Mouse (Mus musculus): ENCODE measurements around the gene Hyls1.

DNA sequence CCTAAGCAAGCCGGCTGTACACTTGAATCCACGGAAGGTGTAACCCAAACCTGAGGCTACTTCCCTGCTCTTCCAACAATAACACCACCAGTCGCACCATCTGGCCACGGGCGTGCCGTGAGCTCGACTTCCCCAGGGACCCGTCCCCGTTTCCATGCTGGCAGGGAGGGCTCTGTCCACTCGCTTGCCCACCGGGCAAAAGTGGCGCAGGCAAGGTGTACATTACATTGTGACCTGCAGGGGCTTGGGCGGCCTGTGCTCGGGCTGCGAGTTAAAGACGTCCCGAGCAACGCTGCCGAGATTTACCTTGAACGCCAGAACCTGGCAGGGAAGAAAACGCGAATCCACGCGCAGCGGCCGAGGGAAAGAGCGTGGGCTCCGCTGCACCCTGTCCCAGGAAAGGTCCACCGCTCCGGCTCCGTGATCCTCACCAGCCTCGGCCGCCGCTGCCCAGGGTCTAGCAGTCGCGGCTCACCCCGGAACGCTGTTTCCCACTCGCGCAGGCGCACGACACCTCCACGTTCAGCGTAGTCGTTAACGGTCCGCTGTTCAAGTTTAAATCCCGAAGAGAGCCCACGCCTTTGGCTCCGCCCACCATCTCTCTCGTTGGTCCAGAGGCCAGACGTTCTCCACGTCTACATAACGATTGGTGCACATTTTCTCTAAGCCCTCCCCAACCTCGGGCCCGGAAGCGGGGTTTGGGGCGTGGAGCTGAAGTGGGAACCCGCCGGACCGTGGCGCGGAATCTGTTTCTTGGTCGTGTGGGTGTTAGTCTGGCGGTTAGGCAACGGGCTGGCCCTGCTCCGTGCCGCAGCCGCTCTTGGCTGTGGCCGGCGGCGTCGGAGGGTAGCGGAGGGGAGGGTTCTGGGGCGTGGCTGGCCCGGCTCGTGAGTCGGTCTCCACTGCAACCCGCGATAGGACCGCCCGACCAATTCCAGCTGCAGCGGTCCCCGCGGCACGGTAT lies at the start of gene Hyls1, which contains the start of gene Pate2:
- peak; percentile 88 for TF ChIP-seq POLR2A (IDR thresholded peaks at IDR 0.05; ENCODE audit: insufficient read length, low read depth)
- TF ChIP-seq TCF3 (IDR thresholded peaks at IDR 0.05; ENCODE audit: insufficient read length, low read depth), result no peak
- peak in 1 of 3 experiments; percentile 22 for TF ChIP-seq MYOG (IDR thresholded peaks at IDR 0.05; ENCODE audit: control insufficient read depth in 1 of 3, insufficient read depth in 1 of 3, insufficient read length in 2 of 3, low read depth in 2 of 3)
- TF ChIP-seq REST (IDR thresholded peaks at IDR 0.05; ENCODE audit: insufficient read depth, insufficient read length), result peak; percentile 32
- TF ChIP-seq MAX (IDR thresholded peaks at IDR 0.05; ENCODE audit: low read depth), result no peak
- peak; percentile 12 for TF ChIP-seq E2F4 (IDR thresholded peaks at IDR 0.05; ENCODE audit: insufficient read depth)
